Mouse (Mus musculus) ES-E14 (cell line): ENCODE measurements around the gene Foxp1.

ENCODE experiments used
- HCFC1 ChIP-seq: IDR thresholded peaks from 2 replicates; pipeline ENCODE4 v1.6.1; 2012; ENCODE audit warnings: low read length, inconsistent platforms, borderline replicate concordance; ENCODE audit not compliant: insufficient read depth
- MAFK ChIP-seq: IDR thresholded peaks from 2 replicates; pipeline ENCODE4 v1.6.1; 2014; ENCODE audit warnings: mild to moderate bottlenecking, low read depth, low read length, inconsistent platforms; ENCODE audit not compliant: insufficient read depth
- ZC3H11A ChIP-seq: IDR thresholded peaks from 2 replicates; pipeline ENCODE4 v1.6.1; 2012; ENCODE audit warnings: low read depth, mild to moderate bottlenecking, inconsistent platforms, low read length, borderline replicate concordance
- ZNF384 ChIP-seq: IDR thresholded peaks from 2 replicates; pipeline ENCODE4 v1.6.1; 2012; ENCODE audit warnings: low read depth, low read length, inconsistent platforms

DNA sequence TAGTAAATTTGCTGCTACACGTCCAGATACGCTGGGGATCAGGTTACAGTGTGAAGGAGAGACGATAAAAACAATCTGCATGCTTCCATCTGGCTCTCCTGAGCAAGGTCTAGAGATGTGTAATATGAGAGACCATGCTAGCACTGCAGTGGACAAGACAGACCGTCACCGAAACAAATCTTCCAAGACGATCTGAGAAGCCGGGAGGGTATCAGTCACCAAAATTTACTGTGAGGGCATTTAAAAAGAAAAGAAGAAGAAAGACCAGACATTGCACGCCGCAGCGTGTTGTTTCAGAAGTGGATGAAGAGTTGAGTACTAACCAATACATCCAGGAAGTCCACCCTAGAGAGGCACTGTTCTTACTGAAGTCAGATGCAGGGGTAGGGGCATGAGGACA is 39.0 kb downstream of the Foxp1 start:
- TF ChIP-seq ZC3H11A (no peak), ZNF384 (no peak), MAFK (no peak), HCFC1 (no peak)
